Mouse (Mus musculus) brain, embryonic 14.5 days (tissue): ENCODE measurements around the gene Scn9a.

Source experiments
- CTCF ChIP-seq: fragments of 200-500 bp; IDR thresholded peaks from 2 replicates; pipeline ENCODE4 v1.5.1; 2012; ENCODE audit warnings: inconsistent platforms, mild to moderate bottlenecking, moderate library complexity, borderline replicate concordance; ENCODE audit not compliant: insufficient read depth, insufficient read length; ENCODE audit errors: extremely low read depth
- POLR2A ChIP-seq: fragments of 200-500 bp; IDR thresholded peaks from 2 replicates; pipeline ENCODE4 v1.6.1; 2012; ENCODE audit warnings: mild to moderate bottlenecking, inconsistent platforms, borderline replicate concordance; ENCODE audit not compliant: poor library complexity, insufficient read depth, insufficient read length, severe bottlenecking; ENCODE audit errors: extremely low read depth

GRCm38 (mm10) chr2:66465484-66465883 is 169.3 kb downstream of the Scn9a start:
- no peak for TF ChIP-seq POLR2A
- no peak for TF ChIP-seq CTCF
